Mouse (Mus musculus): ENCODE measurements at regions not wholly inside any gene's neighbourhood (a gene's known extent, or its start where the extent isn't known, plus 50 kb on each side); places are given as distances from the start of the nearest gene placed in this dataset.

DNA sequence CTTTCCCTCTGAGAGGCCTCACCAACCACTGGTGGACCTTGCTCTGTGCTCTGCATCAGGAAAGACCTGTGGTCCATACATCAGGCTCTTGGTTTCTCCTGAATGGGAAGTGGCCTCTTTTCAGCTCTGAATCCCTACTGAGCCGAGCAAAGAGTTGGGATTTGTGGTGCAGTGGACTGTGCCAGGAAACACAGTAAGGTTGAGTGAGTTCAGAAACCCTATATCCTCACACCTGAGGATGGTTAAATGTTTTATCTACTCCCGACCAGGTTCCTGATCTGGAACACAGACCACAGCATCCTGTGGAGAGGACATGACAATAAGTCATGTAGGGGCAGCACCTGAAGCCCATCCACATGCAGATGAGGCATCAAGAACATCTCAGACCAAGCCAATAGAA lies 73.4 kb upstream of the Tprg start:
- TF ChIP-seq POLR2A (IDR thresholded peaks at IDR 0.05; ENCODE audit: low read depth, low read length) (no peak), CTCF (IDR thresholded peaks at IDR 0.05; ENCODE audit: borderline replicate concordance, insufficient read depth, low read length) (no peak)

All from embryonic fibroblast, embryonic 13.5 days (primary cell).